Mouse (Mus musculus) midbrain, postnatal 0 days (tissue): Measurements from ENCODE around the gene Sap30l. TPM values are rescaled to one million over a fixed set of nuclear protein-coding genes. Genes with fewer than 3 reads are reported as not detected.

Experiments
- ATAC-seq: fragments of 200-750 bp; cut with Nextera tagmentation; 2 replicates; pipeline ENCODE4 v1.8.0; 2017; ENCODE audit warnings: moderate number of reproducible peaks, mild to moderate bottlenecking, moderate TSS enrichment, moderate library complexity; ENCODE audit not compliant: low FRiP score
- DNase-seq: peaks from one replicate; pipeline ENCODE4 v3.0.0-alpha.2; 2015; ENCODE audit warnings: low spot score
- H3K27ac ChIP-seq: fragments of 300-500 bp; sonication (generic); 2 replicates; pipeline ENCODE4 v1.5.1; 2014; ENCODE audit warnings: low read depth, mild to moderate bottlenecking, low read length, mixed read lengths
- H3K27me3 ChIP-seq: fragments of 300-500 bp; sonication (generic); 2 replicates; pipeline ENCODE4 v1.6.1; 2014; ENCODE audit warnings: low read length, control low read depth, mixed read lengths; ENCODE audit not compliant: insufficient read depth
- H3K36me3 ChIP-seq: fragments of 300-500 bp; sonication (generic); 2 replicates; pipeline ENCODE4 v1.6.1; 2014; ENCODE audit warnings: low read length, control low read depth, mixed read lengths; ENCODE audit not compliant: insufficient read depth
- H3K4me1 ChIP-seq: fragments of 300-500 bp; sonication (generic); 2 replicates; pipeline ENCODE4 v1.6.1; 2014; ENCODE audit warnings: mild to moderate bottlenecking, control low read depth, antibody characterized with exemption, low read length, mixed read lengths; ENCODE audit not compliant: insufficient read depth
- H3K4me2 ChIP-seq: fragments of 300-500 bp; sonication (generic); 2 replicates; pipeline ENCODE4 v1.6.1; 2014; ENCODE audit warnings: low read depth, mild to moderate bottlenecking, low read length, mixed read lengths; ENCODE audit not compliant: poor library complexity, severe bottlenecking
- H3K4me3 ChIP-seq: fragments of 300-500 bp; sonication (generic); 2 replicates; pipeline ENCODE4 v1.5.1; 2014; ENCODE audit warnings: low read depth, mild to moderate bottlenecking, low read length, moderate library complexity
- H3K9ac ChIP-seq: fragments of 300-500 bp; sonication (generic); replicated peaks from 2 replicates; pipeline ENCODE4 v1.6.1; 2014; ENCODE audit warnings: mild to moderate bottlenecking, low read length, moderate library complexity, mixed read lengths; ENCODE audit not compliant: poor library complexity, severe bottlenecking
- H3K9me3 ChIP-seq: fragments of 300-500 bp; sonication (generic); 2 replicates; pipeline ENCODE4 v1.6.1; 2016; ENCODE audit warnings: low read length, control low read depth
- CTCF ChIP-seq: IDR thresholded peaks from 2 replicates; pipeline ENCODE4 v1.5.1; 2016; ENCODE audit warnings: antibody characterized with exemption, mild to moderate bottlenecking
- WGBS: fragments of 180-500 bp; shearing (Covaris S2); extraction: QIAGEN DNeasy Blood & Tissue Kit; methylation state at CpG from one replicate; pipeline ENCODE4 v1.1.7; 2014; 5-methylcytosine and 5-hydroxymethylcytosine counted together
- polyA plus RNA-seq: library from polyadenylated mRNA; unstranded; fragments of >200 nt; fragmentation: Nextera tagmentation; extraction: Ambion mirVana; gene quantifications from 2 replicates; pipeline ENCODE4 v1.2.1, GENCODE M21; 2015
- total RNA-seq: library from RNA; depleted of rRNA; stranded (reverse); fragments of >200 nt; gene quantifications from 2 replicates; pipeline ENCODE4 v1.2.3, GENCODE M21; 2014

Sap30l gene
- total and polyA plus RNA-seq, 2 experiments from 2014 or later, result 11.6 to 35.1 TPM

- no peaks in the 10 kb centered on the region for H3K9me3 ChIP-seq
- peak overlapping the region; percentile 46 for H3K4me2 ChIP-seq
- H3K36me3 ChIP-seq, result no peaks in the 10 kb centered on the region
- TF ChIP-seq CTCF, result no peak
- H3K9ac ChIP-seq, result no peak overlapping the region
- peak overlapping the region; percentile 24; the same call in 1 of the 2 replicates for H3K4me3 ChIP-seq
- ATAC-seq (no peak), DNase-seq (no peak)
- WGBS, result 1% methylated on average over 41 of the region's 41 CpGs
- peaks cover 30% of the 10 kb centered on the region for H3K27me3 ChIP-seq
- 0 out of 2 replicates have a peak, but pooled peaks cover 3% of the 10 kb centered on the region for H3K4me1 ChIP-seq
- no peak overlapping the region for H3K27ac ChIP-seq
Measured at GRCm38 (mm10) chr11:57827048-57827914, 25.8 kb downstream of the Sap30l start.

GRCm38 (mm10) chr11:57827915-57828545, 26.6 kb downstream of the Sap30l start:
- WGBS, result 1% methylated on average over 33 of the region's 33 CpGs
- Histone ChIP-seq H3K27ac (no peak overlapping the region), H3K9ac (no peak overlapping the region), H3K36me3 (no peaks in the 10 kb centered on the region), H3K4me3 (peak overlapping the region; percentile 24; the same call in 1 of the 2 replicates), H3K4me2 (peak overlapping the region; percentile 46), H3K27me3 (peaks cover 37% of the 10 kb centered on the region), H3K4me1 (0 out of 2 replicates have a peak, but pooled peaks cover 3% of the 10 kb centered on the region), H3K9me3 (no peaks in the 10 kb centered on the region)
- ATAC-seq (no peak), DNase-seq (no peak)
- no peak for TF ChIP-seq CTCF

- H3K4me3 ChIP-seq, result no peak overlapping the region
- H3K27ac ChIP-seq, result no peak overlapping the region
- no peak for DNase-seq
- H3K27me3 ChIP-seq, result peaks cover 47% of the 10 kb centered on the region
- no peak for ATAC-seq
- WGBS, result 4% methylated on average over 53 of the region's 53 CpGs
- H3K4me2 ChIP-seq, result 0 out of 2 replicates have a peak overlapping the region, but pooled peaks have one; percentile 7
- H3K36me3 ChIP-seq, result no peaks in the 10 kb centered on the region
- H3K4me1 ChIP-seq, result 0 out of 2 replicates have a peak, but pooled peaks cover 3% of the 10 kb centered on the region
- H3K9me3 ChIP-seq, result no peaks in the 10 kb centered on the region
- no peak overlapping the region for H3K9ac ChIP-seq
- no peak for TF ChIP-seq CTCF
Measured at GRCm38 (mm10) chr11:57828955-57829870, 27.8 kb downstream of the Sap30l start.

- no peak for ATAC-seq
- WGBS, result 26% methylated on average over 17 of the region's 17 CpGs
- no peak overlapping the region for H3K9ac ChIP-seq
- DNase-seq, result no peak
- no peak overlapping the region for H3K4me3 ChIP-seq
- H3K27me3 ChIP-seq, result peaks cover 55% of the 10 kb centered on the region
- 0 out of 2 replicates have a peak, but pooled peaks cover 3% of the 10 kb centered on the region for H3K4me1 ChIP-seq
- H3K27ac ChIP-seq, result no peak overlapping the region
- no peak overlapping the region for H3K4me2 ChIP-seq
- no peaks in the 10 kb centered on the region for H3K9me3 ChIP-seq
- TF ChIP-seq CTCF, result no peak
- no peaks in the 10 kb centered on the region for H3K36me3 ChIP-seq
Measured at GRCm38 (mm10) chr11:57829871-57830775, 28.7 kb downstream of the Sap30l start.
